Mouse (Mus musculus) heart, embryonic 15.5 days (tissue): ENCODE data around the gene Slc2a4. TPM values are rescaled to one million over a fixed set of nuclear protein-coding genes. Genes with fewer than 3 reads are reported as not detected.
A peak's percentile ranks its signal among the peaks of the same experiment; 100 is the strongest.

ENCODE experiments used
- ATAC-seq: fragments of 200-750 bp; cut with Nextera tagmentation; replicated peaks from 2 replicates; pipeline ENCODE4 v1.8.0; 2017; ENCODE audit warnings: low read depth, moderate TSS enrichment; ENCODE audit not compliant: insufficient number of reproducible peaks, insufficient read depth, low FRiP score
- H3K27ac ChIP-seq: fragments of 300-500 bp; sonication (generic); 2 replicates; pipeline ENCODE4 v1.5.1; 2015; ENCODE audit warnings: mild to moderate bottlenecking, inconsistent platforms
- H3K27me3 ChIP-seq: fragments of 300-500 bp; sonication (generic); 2 replicates; pipeline ENCODE4 v1.6.1; 2015; ENCODE audit warnings: inconsistent platforms
- H3K36me3 ChIP-seq: fragments of 300-500 bp; sonication (generic); 2 replicates; pipeline ENCODE4 v1.6.1; 2015; ENCODE audit warnings: mild to moderate bottlenecking, inconsistent platforms
- H3K4me1 ChIP-seq: fragments of 300-500 bp; sonication (generic); replicated peaks from 2 replicates; pipeline ENCODE4 v1.6.1; 2015; ENCODE audit warnings: inconsistent platforms
- H3K4me2 ChIP-seq: fragments of 300-500 bp; sonication (generic); 2 replicates; pipeline ENCODE4 v1.6.1; 2015; ENCODE audit warnings: inconsistent platforms, mild to moderate bottlenecking, moderate library complexity
- H3K4me3 ChIP-seq: fragments of 300-500 bp; sonication (generic); 2 replicates; pipeline ENCODE4 v1.5.1; 2015; ENCODE audit warnings: mild to moderate bottlenecking, inconsistent platforms
- H3K9ac ChIP-seq: fragments of 300-500 bp; sonication (generic); 2 replicates; pipeline ENCODE4 v1.6.1; 2015; ENCODE audit warnings: mild to moderate bottlenecking, inconsistent platforms
- H3K9me3 ChIP-seq: fragments of 300-500 bp; sonication (generic); replicated peaks from 2 replicates; pipeline ENCODE4 v1.6.1; 2016; ENCODE audit warnings: inconsistent platforms
- WGBS: fragments of 180-500 bp; shearing (Covaris S2); methylation state at CpG from one replicate; pipeline ENCODE4 v1.1.7; 2015; ENCODE audit warnings: mixed read lengths; 5-methylcytosine and 5-hydroxymethylcytosine counted together
- polyA plus RNA-seq: library from polyadenylated mRNA; unstranded; fragments of >200 nt; fragmentation: Nextera tagmentation; extraction: Ambion mirVana; gene quantifications from 2 replicates; pipeline ENCODE4 v1.2.1, GENCODE M21; 2015

Gene Slc2a4
- polyA plus RNA-seq, 1 experiment from 2014 or later: 42.6 TPM

DNA sequence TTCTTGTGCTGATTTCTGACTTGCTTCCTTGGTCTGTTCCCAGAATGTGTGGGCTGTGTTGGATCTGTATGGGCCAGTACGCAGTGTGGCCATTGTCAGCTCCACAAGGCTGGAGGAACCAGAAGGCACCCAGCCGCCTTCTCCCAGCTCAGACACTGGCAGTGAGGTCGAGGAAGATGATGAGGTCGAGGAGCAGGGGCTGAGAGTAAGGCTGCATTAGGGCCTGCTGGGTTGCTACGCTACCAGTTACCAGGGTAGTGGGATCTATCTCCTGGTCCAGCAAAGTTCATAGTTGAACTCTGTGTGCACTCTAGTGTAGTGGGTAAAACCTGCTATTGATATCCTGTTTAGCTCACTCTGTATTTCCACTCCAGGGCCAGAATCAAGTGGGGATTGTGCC, 38.8 kb downstream of the Slc2a4 start:
- no peak overlapping the region for H3K4me2 ChIP-seq
- no peak overlapping the region for H3K27ac ChIP-seq
- H3K36me3 ChIP-seq: peaks cover 91% of the 10 kb centered on the region
- H3K4me3 ChIP-seq: no peak overlapping the region
- peaks cover 6% of the 10 kb centered on the region for H3K4me1 ChIP-seq
- no peaks in the 10 kb centered on the region for H3K27me3 ChIP-seq
- H3K9ac ChIP-seq: no peak overlapping the region
- H3K9me3 ChIP-seq: no peaks in the 10 kb centered on the region
- 86% methylated on average over 5 of the region's 5 CpGs for WGBS
- no peak for ATAC-seq

DNA sequence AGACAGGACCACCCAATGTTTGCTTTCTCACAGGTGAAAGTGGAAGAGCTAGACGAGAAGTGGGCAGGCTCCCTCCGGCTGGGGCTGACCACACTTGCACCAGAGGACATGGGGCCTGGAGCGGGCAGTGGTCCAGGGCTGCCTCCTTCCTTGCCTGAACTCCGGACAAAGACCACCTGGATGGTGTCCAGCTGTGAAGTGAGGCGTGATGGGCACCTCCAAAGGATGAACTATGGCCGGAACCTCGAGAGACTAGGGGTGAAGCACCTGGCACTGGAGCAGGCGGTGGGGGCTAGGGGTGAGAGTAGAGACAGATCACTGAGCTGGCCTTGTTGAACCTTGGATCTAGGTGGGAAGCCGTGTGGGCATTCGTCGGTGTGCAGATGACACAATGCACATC, 39.3 kb downstream of the Slc2a4 start:
- Histone ChIP-seq H3K27me3 (no peaks in the 10 kb centered on the region), H3K9me3 (no peaks in the 10 kb centered on the region), H3K4me2 (no peak overlapping the region), H3K9ac (no peak overlapping the region), H3K36me3 (peaks cover 96% of the 10 kb centered on the region), H3K27ac (no peak overlapping the region), H3K4me1 (peaks cover 5% of the 10 kb centered on the region), H3K4me3 (no peak overlapping the region)
- ATAC-seq: no peak
- 92% methylated on average over 11 of the region's 11 CpGs for WGBS

DNA sequence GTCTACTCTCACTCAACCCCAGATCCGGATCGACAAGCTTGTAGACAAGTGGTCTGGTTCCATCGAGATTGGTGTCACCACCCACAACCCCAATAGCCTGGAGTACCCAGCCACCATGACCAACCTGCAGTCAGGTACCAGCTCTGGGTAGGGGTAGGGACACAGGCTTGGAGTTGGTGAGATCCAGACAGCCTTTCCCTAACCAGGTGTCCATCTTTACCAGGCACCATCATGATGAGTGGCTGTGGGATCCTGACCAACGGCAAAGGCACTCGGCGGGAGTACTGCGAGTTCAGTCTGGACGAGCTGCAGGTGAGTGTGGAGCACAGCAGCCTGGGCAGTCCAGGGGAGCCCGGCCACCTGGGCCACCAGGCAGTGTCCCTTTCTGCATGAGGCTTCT, 43.7 kb downstream of the Slc2a4 start:
- Histone ChIP-seq H3K9ac (no peak overlapping the region), H3K36me3 (peaks cover 56% of the 10 kb centered on the region)
- 95% methylated on average over 9 of the region's 9 CpGs for WGBS

DNA sequence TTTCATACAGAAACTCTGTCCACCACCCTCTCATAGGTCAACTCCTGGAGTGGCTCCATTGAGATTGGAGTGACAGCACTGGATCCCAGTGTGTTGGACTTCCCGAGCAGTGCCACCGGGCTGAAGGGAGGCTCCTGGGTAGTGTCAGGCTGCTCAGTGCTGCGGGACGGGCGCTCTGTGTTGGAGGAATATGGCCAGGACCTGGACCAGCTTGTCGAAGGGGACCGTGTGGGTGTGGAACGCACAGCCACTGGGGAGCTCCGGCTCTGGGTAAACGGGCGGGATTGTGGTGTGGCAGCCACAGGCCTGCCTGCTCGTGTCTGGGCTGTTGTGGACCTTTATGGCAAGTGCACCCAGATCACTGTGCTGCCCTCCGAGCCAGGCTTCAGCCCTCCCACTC, 45.0 kb downstream of the Slc2a4 start:
- H3K4me3 ChIP-seq: peak overlapping the region; percentile 95

More for the DNA sequence above, 43.7 kb downstream of the Slc2a4 start:
- peaks cover 24% of the 10 kb centered on the region for H3K4me1 ChIP-seq
- H3K27ac ChIP-seq: no peak overlapping the region
- H3K4me2 ChIP-seq: no peak overlapping the region
- H3K9me3 ChIP-seq: no peaks in the 10 kb centered on the region
- no peaks in the 10 kb centered on the region for H3K27me3 ChIP-seq
- H3K4me3 ChIP-seq: no peak overlapping the region
- ATAC-seq: no peak

DNA sequence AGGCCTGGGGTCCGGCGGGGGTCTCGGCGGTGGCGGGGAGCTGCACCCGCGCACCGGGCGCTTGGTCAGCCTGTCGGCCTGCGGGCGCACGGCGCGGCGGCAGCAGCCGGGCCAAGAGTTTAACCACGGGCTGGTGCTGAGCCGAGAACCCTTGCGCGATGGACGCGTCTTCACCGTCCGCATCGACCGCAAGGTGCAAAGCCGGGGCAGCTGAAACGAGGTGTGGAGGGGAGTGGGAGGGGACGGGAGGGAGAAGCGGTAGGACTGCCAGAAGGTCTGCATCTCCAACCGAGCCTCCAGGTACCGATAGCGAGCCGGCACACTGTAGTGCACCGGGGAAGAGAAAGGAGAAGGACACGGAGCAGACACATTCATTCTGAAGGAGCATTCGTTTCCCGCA, 46.0 kb downstream of the Slc2a4 start:
- H3K27ac ChIP-seq: peak overlapping the region; percentile 99
- H3K4me2 ChIP-seq: peak overlapping the region; percentile 87
- WGBS: under 1% methylated on average over 37 of the region's 39 CpGs
- H3K27me3 ChIP-seq: no peaks in the 10 kb centered on the region
- no peaks in the 10 kb centered on the region for H3K9me3 ChIP-seq
- 0 out of 2 replicates have a peak, but pooled peaks have one; percentile 1 for ATAC-seq
- H3K4me1 ChIP-seq: peaks cover 30% of the 10 kb centered on the region
- peak overlapping the region; percentile 95 for H3K4me3 ChIP-seq
- peak overlapping the region; percentile 93 for H3K9ac ChIP-seq
- H3K36me3 ChIP-seq: peaks cover 33% of the 10 kb centered on the region

More for the DNA sequence above, 45.0 kb downstream of the Slc2a4 start:
- H3K27ac ChIP-seq: no peak overlapping the region
- peak overlapping the region; percentile 87 for H3K4me2 ChIP-seq
- no peak for ATAC-seq
- H3K4me1 ChIP-seq: peaks cover 30% of the 10 kb centered on the region
- peaks cover 43% of the 10 kb centered on the region for H3K36me3 ChIP-seq
- H3K9me3 ChIP-seq: no peaks in the 10 kb centered on the region
- WGBS: 79% methylated on average over 13 of the region's 13 CpGs
- peak overlapping the region; percentile 93; the same call in 1 of the 2 replicates for H3K9ac ChIP-seq
- no peaks in the 10 kb centered on the region for H3K27me3 ChIP-seq

DNA sequence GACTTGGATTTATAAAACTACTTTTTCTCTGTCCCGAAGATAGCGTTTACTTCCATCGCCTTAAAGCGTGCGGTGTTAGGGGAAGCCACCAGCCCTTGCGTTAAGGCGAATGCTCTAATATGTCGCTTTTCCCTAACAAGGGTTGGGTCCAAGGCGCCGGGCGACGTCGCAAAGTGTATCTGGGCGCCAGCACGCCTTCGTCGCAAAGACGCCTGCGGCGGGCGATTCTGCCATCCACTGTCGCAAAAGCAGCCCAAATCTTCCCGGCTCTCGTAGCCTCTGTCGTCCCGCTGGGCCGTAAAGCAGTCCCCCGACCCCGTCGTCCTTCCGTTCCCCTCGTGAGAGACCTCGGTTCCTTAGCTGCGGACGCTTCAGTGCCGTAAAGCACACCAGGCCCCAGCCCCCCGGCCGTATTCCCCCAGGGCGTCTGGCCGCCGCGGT, 46.6 kb downstream of the Slc2a4 start:
- peak overlapping the region; percentile 87 for H3K4me2 ChIP-seq
- WGBS: under 1% methylated on average over 42 of the region's 42 CpGs

DNA sequence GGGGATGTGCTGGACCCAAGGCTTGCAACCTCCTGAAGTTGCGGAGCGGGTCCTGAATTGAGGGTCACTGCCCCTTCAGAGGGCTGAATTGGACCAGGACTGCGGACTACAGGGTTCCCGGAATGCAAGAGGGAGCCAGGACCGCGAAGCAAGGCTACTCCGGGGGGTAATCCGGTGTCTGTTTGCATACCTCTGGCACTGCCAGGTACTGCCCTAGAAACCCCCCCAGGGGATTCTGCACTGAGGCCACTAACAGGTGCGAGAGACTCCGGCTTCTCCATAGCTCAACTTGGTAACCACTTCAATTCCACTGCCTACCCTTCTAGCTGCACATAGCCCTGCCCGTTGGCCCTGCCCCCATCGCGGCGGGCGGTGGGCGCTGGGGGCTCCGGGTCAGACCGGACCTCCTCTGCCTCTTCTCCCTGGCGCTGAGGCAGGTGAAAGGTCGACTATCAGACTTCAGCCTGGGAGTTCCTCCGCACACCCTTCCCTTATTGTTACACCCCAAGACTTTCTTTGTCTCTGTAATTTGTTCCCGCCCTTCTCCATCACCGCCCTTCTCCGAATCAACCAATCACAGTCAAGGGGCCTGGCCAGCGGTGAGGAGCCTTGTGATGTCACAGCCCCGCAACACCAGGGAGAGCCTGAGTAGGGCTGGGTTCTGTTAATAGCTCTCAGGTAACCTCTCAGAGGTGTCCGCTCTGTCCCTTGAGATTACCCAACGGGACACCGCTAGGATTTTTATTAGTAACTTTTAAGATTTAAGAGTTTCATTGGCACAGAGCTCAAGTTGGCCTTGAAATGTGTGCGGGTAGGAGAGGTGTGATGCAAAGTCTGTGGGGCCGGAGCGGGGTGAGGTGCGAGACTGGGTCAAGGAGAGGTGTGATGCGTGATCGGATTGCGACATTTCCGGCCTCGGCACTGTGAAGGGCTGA, 47.2 kb downstream of the Slc2a4 start, which contains the start of the genes 2810408A11Rik and Neurl4:
Gene 2810408A11Rik (minus strand): TSS at position 517 of the 935 bp plus-strand sequence.
Gene Neurl4 (plus strand): TSS at position 602 of the 935 bp plus-strand sequence.
- Histone ChIP-seq H3K27me3 (no peaks in the 10 kb centered on the region; the same call in 1 of the 2 replicates), H3K9ac (peak within 1 kb of the TSS; percentile 93), H3K36me3 (peaks cover 20% of the 10 kb centered on the region), H3K4me1 (peaks cover 30% of the 10 kb centered on the region), H3K27ac (peak within 1 kb of the TSS; percentile 99), H3K4me2 (peak within 1 kb of the TSS; percentile 87), H3K4me3 (peak within 1 kb of the TSS; percentile 95), H3K9me3 (no peaks in the 10 kb centered on the region)
- under 1% methylated on average over 38 of the region's 38 CpGs for WGBS
- peak; percentile 92 for ATAC-seq

More for the DNA sequence above, 46.6 kb downstream of the Slc2a4 start:
- peak overlapping the region; percentile 95 for H3K4me3 ChIP-seq
- H3K27ac ChIP-seq: peak overlapping the region; percentile 99
- no peaks in the 10 kb centered on the region for H3K27me3 ChIP-seq
- H3K36me3 ChIP-seq: peaks cover 27% of the 10 kb centered on the region
- H3K9me3 ChIP-seq: no peaks in the 10 kb centered on the region
- H3K9ac ChIP-seq: peak overlapping the region; percentile 93
- ATAC-seq: peak; percentile 81
- H3K4me1 ChIP-seq: peaks cover 30% of the 10 kb centered on the region

DNA sequence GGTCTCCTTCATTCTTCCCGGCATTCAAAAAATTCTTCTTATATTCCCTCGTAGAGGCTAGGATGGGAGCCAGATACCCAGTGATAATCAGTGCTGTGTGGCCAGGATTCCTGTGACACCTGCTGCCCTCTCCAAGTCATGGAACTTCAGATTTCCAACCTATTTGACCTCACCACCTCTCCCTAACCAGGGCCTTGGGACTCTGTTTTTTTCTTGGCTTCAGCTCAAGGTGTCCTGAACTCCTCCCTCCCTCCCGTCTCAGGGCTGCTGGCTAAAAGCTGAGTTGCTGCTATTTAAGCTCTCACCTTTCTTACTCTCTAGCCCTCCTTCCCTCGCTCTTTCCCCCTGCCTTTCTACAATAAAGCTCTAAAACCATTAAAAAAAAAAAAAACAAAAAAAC, 48.1 kb downstream of the Slc2a4 start:
- Histone ChIP-seq H3K4me3 (peak overlapping the region; percentile 95), H3K27ac (no peak overlapping the region), H3K4me1 (peaks cover 30% of the 10 kb centered on the region), H3K27me3 (no peaks in the 10 kb centered on the region; the same call in 1 of the 2 replicates), H3K36me3 (peaks cover 12% of the 10 kb centered on the region), H3K9me3 (no peaks in the 10 kb centered on the region), H3K4me2 (peak overlapping the region; percentile 87), H3K9ac (peak overlapping the region; percentile 93)
- no peak for ATAC-seq
- WGBS: 24% methylated on average over 4 of the region's 4 CpGs

DNA sequence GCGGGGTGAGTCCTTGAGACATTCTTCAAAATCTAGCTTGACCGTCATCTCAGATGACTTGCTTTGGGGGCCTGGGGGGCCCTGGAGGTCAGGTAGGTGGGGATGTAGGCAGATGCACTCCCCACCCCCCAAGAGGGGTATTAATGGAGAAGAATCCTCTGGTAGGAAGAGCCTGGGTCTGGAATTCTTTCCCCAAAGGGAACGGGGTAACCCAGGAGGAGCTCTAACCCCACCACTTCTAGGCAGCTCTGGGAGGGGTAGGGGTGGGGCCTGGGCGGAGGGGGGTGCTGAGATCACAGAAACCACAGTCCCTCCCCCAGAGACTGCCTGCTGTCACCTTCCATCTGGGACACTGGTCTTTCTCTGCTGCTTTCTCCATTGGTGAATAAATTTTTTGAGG, 52.7 kb downstream of the Slc2a4 start, which contains the start of gene Acap1:
Gene Acap1 (minus strand): TSS at position 249 of the 400 bp plus-strand sequence.
- H3K36me3 ChIP-seq: no peaks in the 10 kb centered on the region
- H3K27me3 ChIP-seq: no peaks in the 10 kb centered on the region; the same call in 1 of the 2 replicates
- no peak within 1 kb of the TSS; the same call in 1 of the 2 replicates for H3K27ac ChIP-seq
- 59% methylated on average over 4 of the region's 4 CpGs for WGBS
- H3K9me3 ChIP-seq: no peaks in the 10 kb centered on the region
- H3K4me1 ChIP-seq: peaks cover 33% of the 10 kb centered on the region
- H3K9ac ChIP-seq: no peak within 1 kb of the TSS
- no peak within 1 kb of the TSS for H3K4me2 ChIP-seq
- peak within 1 kb of the TSS; percentile 16; the same call in 1 of the 2 replicates for H3K4me3 ChIP-seq
- no peak for ATAC-seq

DNA sequence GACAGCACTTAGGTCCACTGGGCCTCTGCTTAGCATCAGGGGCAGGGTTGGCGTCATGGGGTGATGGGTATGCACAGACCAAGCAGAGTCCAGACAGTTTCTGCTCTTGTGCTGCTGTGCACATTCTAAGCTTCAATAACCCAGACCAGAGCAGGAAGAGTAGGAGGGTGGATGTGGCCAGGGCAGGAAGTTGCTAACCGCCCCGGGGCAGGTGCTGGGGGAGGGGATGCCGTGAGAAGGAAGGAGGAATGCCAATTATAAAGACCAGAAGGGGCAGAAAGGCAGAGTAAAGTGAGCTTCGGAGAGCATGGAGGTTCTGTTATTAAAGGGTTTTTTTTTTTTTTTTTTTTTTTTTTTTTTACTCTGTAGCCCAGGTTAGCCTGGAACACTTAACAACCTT, 53.3 kb downstream of the Slc2a4 start:
- Histone ChIP-seq H3K27ac (no peak overlapping the region; the same call in 1 of the 2 replicates), H3K4me2 (no peak overlapping the region), H3K36me3 (no peaks in the 10 kb centered on the region), H3K9ac (no peak overlapping the region), H3K4me1 (peaks cover 30% of the 10 kb centered on the region), H3K4me3 (0 out of 2 replicates have a peak overlapping the region, but pooled peaks have one; percentile 10), H3K27me3 (peaks cover 3% of the 10 kb centered on the region; the same call in 1 of the 2 replicates), H3K9me3 (no peaks in the 10 kb centered on the region)
- no peak; the same call in 1 of the 2 replicates for ATAC-seq
- WGBS: 62% methylated on average over 5 of the region's 5 CpGs
